In genomic region chr1:24685606-24686005, GRCm38 (mm10) we compare ENCODE assay signal across 18 mouse cellular contexts.
"Had no signal": no experiment of that assay in that cellular context is flagged by ENCODE, and none has a peak within 500 bp of the region (broad histone marks: within the 10 kb centered on the region; RNA-seq: fewer than 3 reads in every experiment).

No protein-coding gene starts in this region.

- ATAC-seq: inflammation-experienced regulatory T-cells, adult 6 months; intestine, embryonic 16.5 days had no signal

- DNase-seq: kidney, adult 18-20 months; kidney, adult 9 months; kidney, postnatal 25 days; lung, adult 18-20 months; lung, postnatal 14 days; midbrain, embryonic 14.5 days; right cerebral cortex, adult 18-20 months; right cerebral cortex, postnatal 14 days; right cerebral cortex, postnatal 4 days; thymus, adult 2 months; thymus, postnatal 14 days; thymus, postnatal 4 days had no signal

- H3K4me2 ChIP-seq: midbrain, embryonic 11.5 days had no signal

- H3K27ac ChIP-seq: kidney, postnatal 0 days; liver, embryonic 14.5 days; stomach, postnatal 0 days had no signal

- H3K9ac ChIP-seq: liver, embryonic 14.5 days had no signal
